Mouse (Mus musculus) gastrocnemius, adult 18-20 months (tissue): ENCODE data around the gene Arid5b. TPM values are rescaled to one million over a fixed set of nuclear protein-coding genes. Genes with fewer than 3 reads are reported as not detected.

ENCODE experiments used
- DNase-seq: peaks from one replicate; pipeline ENCODE4 v3.0.0; 2021; ENCODE audit warnings: low spot score
- total RNA-seq, 2 experiments: library from RNA; stranded (reverse); gene quantifications; 2 replicates each; pipeline ENCODE4 v1.2.3; 2021

Gene Arid5b
- total RNA-seq, 2 experiments from 2014 or later, result 16.6 to 33.9 TPM

GRCm38 (mm10) chr10:68137151-68137833, 141.2 kb downstream of the Arid5b start:
- DNase-seq, result no peak

GRCm38 (mm10) chr10:68136480-68137083, 142.0 kb downstream of the Arid5b start:
- peak; percentile 91 for DNase-seq

- DNase-seq, result no peak
Measured at GRCm38 (mm10) chr10:68136051-68136450, 142.5 kb downstream of the Arid5b start.

GRCm38 (mm10) chr10:68135416-68135815, 143.1 kb downstream of the Arid5b start:
- no peak for DNase-seq

- DNase-seq, result peak; percentile 60
Measured at GRCm38 (mm10) chr10:68134549-68134948, 144.0 kb downstream of the Arid5b start.

GRCm38 (mm10) chr10:68134071-68134470, 144.5 kb downstream of the Arid5b start:
- no peak for DNase-seq

GRCm38 (mm10) chr10:68132636-68133035, 145.9 kb downstream of the Arid5b start:
- no peak for DNase-seq

GRCm38 (mm10) chr10:68132154-68132553, 146.4 kb downstream of the Arid5b start:
- DNase-seq, result no peak

GRCm38 (mm10) chr10:68129651-68130050, 148.9 kb downstream of the Arid5b start:
- DNase-seq, result no peak

- DNase-seq, result no peak
Measured at GRCm38 (mm10) chr10:68129009-68129408, 149.5 kb downstream of the Arid5b start.

GRCm38 (mm10) chr10:68128441-68128848, 150.1 kb downstream of the Arid5b start:
- peak; percentile 56 for DNase-seq

- DNase-seq, result no peak
Measured at GRCm38 (mm10) chr10:68127604-68128256, 150.8 kb downstream of the Arid5b start.

GRCm38 (mm10) chr10:68127104-68127503, 151.4 kb downstream of the Arid5b start:
- no peak for DNase-seq

GRCm38 (mm10) chr10:68126551-68126950, 152.0 kb downstream of the Arid5b start:
- no peak for DNase-seq

- DNase-seq, result no peak
Measured at GRCm38 (mm10) chr10:68125919-68126550, 152.5 kb downstream of the Arid5b start.

- no peak for DNase-seq
Measured at GRCm38 (mm10) chr10:68124985-68125384, 153.6 kb downstream of the Arid5b start.

GRCm38 (mm10) chr10:68123446-68123845, 155.1 kb downstream of the Arid5b start:
- DNase-seq, result no peak

GRCm38 (mm10) chr10:68121960-68122359, 156.6 kb downstream of the Arid5b start:
- DNase-seq, result peak; percentile 90

- DNase-seq, result no peak
Measured at GRCm38 (mm10) chr10:68121251-68121650, 157.3 kb downstream of the Arid5b start.

- DNase-seq, result no peak
Measured at GRCm38 (mm10) chr10:68120011-68120410, 158.5 kb downstream of the Arid5b start.

- peak; percentile 25 for DNase-seq
Measured at GRCm38 (mm10) chr10:68119285-68119684, 159.3 kb downstream of the Arid5b start.

GRCm38 (mm10) chr10:68114955-68115354, 163.6 kb downstream of the Arid5b start:
- DNase-seq, result no peak
